Mouse (Mus musculus) cerebellum, postnatal 25 days (tissue): ENCODE data around the gene Spen.
A peak's percentile ranks its signal among the peaks of the same experiment; 100 is the strongest.
"Not testable (repeated sequence)": the region's sequence is repeated elsewhere in the genome, so short reads cannot be mapped to it uniquely, and the experiment has no call there.

Experiments used
- DNase-seq, 2 experiments: peaks; one replicate each; pipeline ENCODE4 v3.0.0; 2021; ENCODE audit warnings: mixed read lengths in 2 of 2

Spen gene

DNA sequence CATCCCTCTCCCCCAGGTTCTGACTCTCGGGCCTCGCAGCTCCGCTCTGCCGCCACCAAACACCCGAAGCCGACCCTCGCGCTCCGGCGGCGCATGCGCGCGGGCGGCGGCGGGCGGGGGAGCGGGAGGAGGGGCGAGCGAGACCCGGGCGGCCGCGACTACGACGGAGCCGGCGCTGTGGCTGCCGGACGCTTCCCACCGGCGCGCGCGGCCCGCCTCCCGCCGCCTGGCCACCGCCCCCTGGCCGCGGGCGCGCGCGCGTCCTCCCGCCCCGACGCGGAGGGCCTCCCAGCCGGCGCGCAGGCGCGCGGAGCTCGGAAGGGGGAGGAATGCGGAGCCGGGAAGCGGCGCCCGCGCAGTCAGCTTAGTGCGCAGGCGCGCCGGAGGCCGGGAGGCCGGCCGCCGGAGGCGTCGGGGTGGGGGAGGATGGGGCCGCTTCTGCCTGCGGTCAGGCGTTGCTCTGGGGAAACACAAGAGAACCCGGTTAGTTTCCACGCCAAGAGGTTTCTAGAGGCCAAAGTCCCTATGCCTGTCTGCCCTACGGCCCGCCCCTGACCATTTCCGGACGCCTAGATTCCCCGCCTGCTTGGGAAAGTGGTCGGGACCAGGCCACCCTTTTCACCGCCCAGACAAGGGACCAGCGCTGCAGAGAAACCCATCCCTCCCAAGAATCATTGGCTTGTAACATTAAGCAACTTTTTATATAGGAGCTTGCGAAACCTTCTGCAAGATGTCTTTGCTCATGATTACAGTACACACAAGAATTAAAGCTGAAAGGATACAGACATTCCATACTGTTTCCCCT lies at the start of gene Spen:
Gene Spen (minus strand): TSS at position 190 of the 805 bp plus-strand sequence.
- peak; percentile 95 to 96 for DNase-seq

DNA sequence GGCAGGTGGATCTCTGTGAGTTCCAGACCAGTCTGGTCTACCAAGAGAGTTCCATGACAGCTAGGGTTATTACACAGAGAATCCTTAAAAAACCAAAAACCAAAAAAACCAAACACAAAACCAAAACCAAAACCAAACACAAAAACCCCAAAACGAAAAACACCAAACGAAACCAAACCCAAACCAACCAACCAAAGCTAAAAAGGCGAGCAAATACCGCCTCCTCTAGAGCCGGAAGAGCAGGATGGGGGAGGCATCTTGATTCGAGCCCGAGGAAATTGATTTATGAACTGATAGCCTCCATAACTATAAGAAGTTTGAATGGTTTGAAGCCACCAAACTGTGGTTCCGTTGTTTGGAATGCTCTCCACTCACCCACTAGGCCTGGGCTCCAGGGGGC lies 45.5 kb upstream of the Spen start:
- DNase-seq, result no peak

DNA sequence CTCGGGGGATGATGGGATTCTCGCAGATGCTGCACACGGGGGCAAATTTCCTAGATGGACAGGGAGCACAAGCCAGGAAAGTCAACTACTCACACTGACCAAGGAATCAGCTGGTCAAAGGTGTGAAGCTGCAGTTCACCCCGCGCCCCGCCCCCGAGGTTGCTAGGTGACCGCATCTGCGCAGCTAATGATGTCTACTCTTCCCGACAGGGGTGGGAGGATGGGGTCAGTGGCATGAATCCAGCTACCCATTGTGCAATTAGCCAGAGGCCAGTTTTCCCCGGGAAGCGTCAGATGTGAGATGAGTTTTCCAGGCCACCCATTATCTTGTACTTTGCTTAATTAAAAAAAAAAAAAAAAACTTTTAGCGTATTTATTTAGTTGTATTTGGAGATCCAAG lies 42.7 kb upstream of the Spen start:
- DNase-seq, result no peak

DNA sequence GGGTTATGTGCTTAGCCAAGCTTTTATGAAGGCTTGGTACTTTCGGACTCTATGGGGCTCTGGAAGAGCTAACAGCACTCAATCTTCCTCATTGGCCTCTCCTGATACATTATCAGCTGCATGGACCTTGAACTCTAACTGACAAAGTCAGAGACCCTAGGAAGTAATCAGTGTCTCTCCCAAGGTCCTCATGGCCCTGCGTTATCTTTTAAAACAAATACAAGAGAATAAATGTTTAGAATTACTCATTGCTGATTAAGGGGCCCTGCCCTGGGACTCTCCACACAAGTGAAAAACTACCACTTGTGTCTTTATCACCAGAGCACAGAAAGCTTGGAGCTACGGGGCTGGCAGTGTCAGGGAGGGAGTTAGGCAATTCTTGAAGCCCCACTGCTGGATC lies 40.4 kb upstream of the Spen start:
- DNase-seq, result no peak

DNA sequence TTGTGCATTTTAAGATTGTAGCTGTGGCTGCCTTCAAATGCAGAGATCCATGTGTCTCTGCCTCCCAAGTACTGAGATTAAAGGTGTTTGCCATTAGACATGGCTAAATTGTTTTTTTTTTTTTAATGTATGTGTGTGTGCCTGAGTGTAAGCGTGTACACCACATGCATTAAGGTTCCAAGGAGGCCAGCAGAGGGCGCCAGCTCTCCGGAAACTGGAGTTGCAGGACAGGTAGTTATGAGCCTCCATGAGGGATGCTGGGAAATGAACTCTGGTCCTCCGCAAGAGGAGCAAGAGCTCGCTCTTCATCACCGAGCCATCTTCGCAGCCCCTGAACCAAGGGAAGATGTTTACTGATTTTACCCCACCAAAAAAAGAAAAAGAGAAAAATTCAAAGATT lies 38.5 kb upstream of the Spen start:
- DNase-seq, result no peak

DNA sequence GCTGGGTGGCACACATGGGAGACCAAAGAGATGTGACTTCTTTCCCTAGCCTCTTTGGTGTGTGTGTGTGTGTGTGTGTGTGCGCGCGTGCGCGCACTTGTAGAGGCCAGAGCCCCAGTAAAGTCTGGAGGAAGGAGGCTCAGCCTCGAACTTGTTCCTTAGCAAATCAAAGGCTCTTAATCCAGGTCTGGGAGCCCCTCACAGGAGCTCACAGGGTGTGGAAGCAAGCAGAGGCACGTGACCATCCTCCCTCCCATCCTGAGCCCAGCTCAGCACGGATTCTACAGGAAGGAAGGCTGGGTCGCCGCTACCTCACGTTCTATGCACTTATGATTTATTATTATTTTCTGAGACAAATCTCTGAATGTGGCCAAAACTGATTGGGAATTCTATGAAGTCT lies 38.0 kb upstream of the Spen start:
- DNase-seq, result no peak

DNA sequence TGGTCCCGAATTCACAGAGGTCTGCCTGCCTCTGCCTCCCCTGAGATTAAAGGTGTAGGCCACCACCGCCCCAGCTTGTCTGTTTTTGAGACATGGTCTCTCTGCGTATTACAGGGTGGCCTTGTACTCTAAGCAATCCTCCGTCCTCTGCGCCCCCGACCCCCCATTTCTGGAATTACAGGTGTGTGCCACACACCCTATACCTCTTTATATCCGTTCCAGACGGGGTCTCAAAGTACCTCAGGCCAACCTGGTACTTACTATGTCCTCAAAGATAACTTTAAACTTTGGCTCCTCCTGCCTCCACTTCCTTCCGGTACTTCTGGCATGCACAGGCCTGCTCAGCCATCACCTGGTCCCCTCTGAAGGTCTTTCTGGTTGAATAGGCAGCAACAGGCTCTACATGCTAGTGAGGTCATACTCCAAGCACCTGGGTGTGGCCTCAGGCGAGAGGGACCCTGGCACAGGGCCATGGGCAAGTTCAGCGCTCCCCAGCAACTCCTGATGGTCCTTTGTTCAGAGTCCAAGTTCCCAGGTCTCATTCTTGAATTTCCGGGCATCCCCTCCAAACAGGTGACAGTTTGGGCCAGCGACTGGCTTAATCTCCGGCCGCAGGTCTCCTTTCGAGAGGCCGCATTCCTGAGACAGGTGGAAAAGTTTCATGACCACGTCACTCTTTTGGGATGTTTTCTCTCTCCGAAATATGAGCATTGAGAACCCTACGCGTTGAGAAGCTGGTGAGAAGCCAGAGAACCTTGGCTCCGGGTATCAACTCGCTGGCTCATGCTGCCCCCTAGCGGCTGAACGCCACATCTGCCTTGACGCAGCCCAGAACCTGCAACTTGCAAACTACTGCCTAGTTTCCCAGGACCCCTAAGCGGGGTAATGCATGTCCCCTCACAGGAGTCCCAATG lies 36.6 kb upstream of the Spen start:
- peak; percentile 85 to 91 for DNase-seq

DNA sequence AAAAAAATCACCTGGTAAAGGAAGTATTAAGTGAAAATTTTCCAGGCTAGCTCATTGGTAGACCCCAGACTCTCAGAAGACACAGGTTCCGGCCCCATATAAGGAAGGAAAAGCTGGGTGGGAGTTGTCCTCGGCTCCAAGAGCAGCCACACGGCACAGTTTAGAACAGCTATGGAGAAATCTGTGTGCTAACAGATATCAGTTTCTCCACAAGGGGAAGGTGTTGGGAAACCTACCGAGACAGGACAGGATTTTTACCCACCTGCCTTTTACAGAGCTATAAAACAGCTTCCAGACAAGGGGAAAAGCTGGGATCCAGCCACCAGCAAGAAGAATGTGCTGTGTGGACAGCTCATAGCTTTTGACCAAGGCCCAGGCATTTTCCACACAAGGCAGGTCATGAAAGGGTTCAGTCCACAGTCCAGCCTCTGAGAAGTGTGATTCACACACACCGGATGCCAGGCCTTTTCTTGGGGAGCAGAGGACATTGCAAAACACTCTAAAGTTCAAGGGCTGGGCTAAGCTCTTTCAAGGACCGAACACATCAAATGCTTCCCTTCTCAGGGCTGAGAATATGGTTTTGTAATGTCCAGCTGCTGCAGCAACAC lies 35.1 kb upstream of the Spen start:
- no peak for DNase-seq

DNA sequence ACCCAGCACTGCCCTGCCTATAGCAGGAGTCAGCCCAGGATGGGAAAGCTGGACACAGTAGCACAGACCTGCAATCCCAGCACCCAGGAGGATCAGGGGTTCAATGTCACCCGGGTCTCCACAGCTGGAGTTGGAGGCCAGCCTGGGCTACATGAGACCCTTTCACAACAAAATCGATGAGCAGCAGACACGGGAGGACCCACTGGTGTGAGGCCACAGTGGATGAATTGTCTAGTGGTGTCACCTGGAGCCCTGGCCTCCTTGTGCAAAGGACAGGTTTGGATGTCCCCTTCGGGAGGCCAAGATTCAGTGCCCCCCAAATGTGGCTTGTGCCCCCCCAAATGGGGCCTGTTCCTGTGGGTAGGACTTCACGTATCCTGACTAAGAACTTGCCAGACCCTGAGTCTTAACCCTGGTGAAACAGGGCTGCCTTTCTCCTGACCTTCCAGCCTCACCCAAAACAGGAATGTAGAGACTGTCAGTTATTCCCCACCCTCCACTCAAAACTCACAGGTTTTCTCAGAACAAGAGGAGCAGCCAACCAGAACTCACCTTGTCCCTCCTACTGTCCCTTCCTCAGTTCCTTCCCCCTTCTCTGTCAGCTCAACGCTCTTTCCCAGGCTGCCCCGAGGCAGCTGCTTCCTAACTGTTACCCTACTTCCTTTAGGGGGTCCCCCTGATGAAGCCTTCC lies 34.4 kb upstream of the Spen start:
- DNase-seq, result no peak

DNA sequence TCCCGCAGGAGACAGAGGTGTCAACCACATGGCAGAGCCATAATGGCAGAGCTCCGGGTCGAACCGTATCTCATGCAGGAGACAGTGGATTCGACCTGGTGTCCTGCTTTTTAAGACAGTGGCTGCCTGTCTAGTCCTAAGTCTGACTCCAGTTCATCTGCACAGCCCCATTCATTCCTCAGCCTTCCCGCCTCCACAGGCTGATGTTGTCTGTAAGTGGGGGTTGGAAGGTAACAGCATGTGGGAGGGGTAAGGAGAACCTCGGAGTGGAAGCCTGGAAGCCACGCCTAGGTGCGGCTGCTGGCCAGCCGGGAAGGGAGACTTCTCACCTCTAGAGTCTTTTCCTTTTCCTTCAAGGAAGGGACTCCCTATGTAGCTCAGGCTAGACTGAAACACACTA lies 33.5 kb upstream of the Spen start:
- DNase-seq, result no peak

DNA sequence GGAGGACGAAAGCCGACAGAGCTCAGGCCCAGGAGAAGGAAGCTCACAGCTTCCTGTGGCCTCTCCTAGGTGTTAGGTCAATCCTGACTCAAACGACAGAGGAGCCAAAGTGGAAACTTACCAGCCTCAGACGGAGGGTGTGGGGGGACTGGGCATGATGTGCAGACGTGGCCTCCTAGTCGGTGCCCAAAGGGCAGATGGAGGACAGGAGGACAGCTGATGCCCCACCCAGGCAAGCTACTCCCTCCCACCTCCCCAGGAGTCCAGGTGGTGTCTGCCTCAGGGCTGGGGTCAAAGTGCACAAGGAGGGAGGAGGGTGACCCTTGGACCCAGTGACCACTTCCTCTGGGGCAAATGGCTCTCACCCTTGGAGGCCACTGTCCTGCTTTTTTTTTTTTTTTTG lies 32.9 kb upstream of the Spen start:
- DNase-seq, result no peak

DNA sequence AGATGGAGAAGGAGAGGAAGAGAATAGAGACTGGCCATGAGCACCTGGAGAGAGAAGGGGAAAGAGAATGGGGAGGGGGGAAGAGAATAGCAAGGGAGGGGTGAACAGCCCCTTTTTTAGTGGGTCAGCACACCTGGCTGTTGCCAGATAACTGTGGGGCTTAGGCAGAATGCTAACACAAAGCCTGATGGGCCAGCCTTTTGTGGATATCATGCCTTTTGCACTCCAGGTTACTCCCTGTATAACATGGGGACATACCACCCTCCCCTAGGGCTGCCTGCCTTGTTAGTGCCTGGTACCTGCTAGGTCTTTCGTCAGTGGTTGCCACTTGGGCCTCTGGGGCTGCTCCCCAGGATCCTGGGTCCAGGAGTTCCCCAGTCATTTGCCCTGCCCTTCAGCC lies 32.4 kb upstream of the Spen start:
- DNase-seq, result no peak

DNA sequence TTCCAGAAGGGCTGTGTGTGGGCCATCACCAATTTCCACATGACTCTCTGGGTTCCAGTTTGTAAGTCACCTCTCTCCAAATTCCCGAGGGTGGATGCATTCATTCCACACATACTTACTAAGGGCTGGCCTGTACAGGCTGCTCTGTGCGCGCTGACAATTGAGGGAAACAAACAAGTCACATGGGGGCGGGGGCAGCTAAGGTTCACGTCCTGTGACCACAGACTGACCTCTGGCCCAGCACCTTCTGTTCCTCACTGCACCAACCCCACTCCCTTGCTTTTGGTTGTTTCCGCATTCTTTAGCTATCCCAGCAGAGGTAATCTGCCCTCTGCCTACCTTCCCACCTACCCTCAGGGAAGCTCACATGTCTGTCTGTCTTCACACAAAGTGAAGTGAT lies 31.6 kb upstream of the Spen start:
- no peak for DNase-seq

DNA sequence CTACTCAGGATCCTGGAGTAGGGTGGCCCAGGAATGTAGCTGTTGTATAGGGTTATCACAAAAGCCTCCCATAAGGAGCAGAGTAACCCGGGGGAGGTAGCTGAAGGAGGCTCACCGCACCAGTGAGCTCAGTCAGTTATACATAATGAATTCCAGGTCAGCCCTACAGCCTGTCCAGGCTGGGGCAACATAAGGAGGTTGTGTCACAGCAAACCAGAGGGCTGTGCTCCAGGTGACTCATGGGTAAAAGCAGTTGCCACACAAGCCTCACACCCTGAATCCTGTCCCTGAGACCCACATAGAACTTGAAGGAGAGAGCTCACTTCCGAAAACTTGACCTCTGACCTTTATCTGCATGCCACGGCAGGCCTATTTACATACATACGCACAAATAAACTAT lies 30.6 kb upstream of the Spen start:
- DNase-seq, result no peak

DNA sequence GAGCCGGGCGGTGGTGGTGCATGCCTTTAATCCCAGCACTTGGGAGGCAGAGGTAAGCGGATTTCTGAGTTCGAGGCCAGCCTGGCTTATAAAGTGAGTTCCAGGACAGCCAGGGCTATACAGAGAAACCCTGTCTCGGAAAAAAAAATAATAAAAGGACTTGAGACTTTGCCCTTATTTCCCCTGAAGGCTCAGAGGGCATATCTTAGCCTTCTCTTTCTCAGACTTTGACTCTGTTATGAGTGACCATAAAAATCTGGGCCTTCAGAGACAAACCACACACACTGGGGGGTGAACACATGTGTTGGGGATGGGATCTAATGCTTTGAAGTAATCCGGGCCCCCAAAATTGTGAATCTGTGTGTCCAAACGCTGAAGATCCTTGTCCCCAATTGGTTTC lies 28.8 kb upstream of the Spen start:
- not testable (repeated sequence) for DNase-seq

DNA sequence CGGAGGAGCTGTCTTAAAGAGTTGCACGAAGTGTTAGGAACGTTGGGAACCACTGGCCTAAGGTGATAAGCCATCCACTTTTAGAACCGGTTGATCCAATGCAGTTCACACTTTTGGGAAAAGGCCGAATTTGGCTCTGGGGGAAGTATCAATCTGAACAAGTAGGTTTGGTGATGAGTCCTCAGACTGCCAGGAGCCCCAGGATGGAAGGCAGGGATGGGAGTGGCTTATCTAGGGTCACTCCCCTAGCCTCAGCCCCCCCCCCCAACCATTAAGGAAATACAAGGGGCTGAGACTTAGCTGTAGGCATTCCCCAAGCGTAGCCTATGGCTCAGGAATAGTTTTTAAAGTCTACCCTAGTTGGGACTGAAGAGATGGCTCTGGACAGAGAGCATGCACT lies 27.8 kb upstream of the Spen start:
- no peak for DNase-seq

DNA sequence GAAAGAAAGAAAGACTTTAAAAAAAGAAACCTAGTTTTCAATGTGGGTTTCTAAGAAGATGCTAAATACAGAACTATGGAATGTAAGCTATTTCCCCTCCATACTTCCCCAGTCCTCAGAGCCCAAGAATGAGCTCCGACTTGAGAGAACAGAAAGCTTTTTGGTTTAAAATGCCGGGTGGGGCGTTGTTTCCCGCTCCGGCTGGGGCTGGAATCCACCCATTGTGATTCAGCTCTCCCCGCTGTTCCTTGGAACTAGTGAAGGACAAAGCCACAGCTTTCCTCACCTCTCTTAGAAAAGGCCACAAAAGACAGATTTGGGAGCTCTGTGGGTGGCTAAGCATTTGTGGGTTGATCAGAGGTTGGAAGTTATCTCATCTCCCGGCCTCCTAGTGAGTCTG lies 26.9 kb upstream of the Spen start:
- DNase-seq, result no peak

DNA sequence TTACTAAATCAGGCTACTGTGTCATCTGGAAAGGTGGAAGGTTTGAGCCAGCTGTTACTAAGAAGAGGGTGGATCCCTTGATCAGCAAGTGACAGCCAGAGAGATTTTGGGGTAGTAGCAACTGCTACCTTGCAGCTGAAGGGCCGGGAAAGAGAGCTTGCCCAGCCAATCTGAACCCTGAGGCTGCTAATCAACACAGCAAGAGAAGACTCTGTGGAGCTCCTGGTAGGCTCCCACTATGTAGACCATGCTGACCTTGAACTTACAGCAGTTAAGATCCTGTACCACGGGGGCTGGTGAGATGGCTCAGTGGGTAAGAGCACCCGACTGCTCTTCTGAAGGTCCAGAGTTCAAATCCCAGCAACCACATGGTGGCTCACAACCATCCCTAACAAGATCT lies 26.3 kb upstream of the Spen start:
- no peak for DNase-seq

DNA sequence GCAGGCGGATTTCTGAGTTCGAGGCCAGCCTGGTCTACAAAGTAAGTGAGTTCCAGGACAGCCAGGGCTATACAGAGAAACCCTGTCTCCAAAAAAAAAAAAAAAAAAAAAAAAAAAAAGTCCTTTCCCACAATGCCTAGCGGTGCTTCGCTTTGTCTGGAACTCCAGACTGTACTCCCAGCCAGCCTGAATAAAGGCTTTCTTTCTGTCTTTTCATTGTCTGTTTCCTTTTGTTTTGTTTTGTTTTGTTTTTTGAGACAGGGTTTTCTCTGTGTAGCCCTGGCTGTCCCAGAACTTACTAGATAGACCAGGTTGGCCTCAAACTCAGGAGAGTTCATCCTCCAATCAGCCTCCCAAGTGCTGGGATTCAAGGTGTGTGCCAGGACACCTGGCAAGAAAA lies 25.8 kb upstream of the Spen start:
- no peak for DNase-seq

DNA sequence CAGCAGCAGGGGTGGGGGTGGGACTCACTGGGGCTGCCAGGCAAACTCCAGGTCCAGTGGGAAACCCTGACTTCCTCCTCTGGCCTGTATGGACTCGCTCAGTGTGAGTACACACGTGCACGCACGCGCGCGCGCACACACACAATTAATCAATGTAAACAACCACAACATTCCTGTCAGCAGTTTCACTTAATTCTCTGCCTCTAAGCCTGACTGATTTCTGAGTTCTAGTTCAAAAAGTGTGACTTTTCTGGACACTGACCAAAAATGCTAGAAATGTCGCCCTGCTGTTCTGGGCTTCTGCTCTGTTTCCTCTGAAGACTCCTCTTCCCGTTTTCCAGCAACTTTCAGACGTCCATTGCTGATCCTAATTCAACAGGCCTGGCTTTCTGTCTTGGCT lies 23.9 kb upstream of the Spen start:
- no peak for DNase-seq

DNA sequence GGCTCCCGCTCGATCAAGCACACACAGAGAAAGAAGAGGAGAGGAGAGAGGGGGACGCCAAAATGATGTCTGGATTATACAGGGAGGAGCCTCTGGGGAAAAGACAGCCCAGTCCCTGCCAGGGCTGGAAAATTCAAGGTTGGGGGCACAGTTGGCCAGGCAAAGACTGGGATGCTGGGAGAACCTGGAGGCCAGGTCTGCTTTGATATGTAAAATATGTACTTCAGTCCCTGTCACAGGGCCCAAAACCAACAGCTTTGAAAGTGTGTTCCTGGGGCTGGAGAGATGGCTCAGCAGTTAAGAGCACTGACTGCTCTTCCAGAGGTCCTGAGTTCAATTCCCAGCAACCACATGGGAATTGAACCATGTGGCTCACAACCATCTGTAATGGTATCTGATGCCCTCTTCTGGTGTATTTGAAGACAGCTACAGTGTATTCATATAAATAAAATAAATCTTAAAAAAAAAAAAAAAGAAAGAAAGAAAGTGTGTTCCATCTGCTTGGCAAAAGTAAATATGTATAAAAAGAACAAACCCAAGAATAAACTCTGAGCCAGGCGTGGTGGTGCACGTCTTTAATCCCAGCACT lies 23.0 kb upstream of the Spen start:
- not testable (repeated sequence) for DNase-seq

DNA sequence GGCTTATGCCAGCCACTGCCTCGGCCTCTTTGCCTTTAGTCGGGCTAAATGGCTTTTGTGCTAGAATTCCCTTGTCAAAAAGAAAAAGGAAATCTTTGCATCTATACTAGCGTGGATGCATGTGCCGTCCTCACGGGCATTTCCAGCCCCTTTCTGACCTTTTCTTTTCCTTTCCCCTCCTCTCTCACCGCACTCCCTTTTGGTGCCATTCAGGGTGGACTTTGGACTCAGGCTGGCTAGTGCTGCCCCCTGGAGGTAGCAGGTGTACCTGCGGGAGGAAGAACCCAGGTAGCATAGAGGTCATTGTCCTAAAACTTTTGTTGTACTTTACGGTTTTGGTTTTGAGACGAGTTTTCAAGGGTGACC lies 21.5 kb upstream of the Spen start:
- DNase-seq, result peak; percentile 87 to 91
